ENCODE assay signal across 9 mouse cellular contexts in the genomic region with DNA sequence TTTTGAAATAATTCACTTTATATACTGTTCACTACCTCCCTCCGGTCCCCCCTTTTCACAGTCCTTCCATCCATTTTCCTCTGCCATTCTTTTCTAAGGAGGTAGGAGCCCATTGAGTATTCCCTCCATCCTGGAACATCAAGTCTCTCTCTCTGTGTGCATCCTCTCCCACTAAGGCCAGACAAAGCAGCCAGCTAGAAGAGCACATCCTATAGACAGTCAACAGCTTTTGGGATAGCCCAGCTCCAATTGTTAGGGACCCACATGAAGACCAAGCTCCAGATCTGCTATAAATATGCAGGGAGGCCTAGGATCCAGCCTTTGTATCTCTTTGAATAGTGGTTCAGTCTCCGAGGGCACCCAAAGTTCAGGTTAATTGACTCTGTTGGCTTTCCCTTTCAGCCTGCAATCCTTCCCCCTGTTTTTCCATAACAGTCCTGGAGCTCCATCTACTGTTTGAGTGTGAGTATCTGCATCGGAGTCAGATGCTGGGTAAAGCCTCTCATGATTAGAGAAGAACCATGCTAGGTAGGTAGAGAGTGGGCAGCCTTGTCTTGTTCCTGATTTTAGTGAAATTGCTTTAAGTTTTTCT. TPM values are rescaled to one million over a fixed set of nuclear protein-coding genes. Genes with fewer than 3 reads are reported as not detected.
DNase-seq lines count a peak whose midpoint lies in the region; ATAC-seq lines count a peak whose summit lies in the region.
"Had no signal": no experiment of that assay in that cellular context is flagged by ENCODE, and none has a peak within 500 bp of the region (broad histone marks: within the 10 kb centered on the region; RNA-seq: fewer than 3 reads in every experiment).

No protein-coding gene starts in this region.

- no peaks in the 10 kb centered on the region for H3K27me3 ChIP-seq in heart, embryonic 12.5 days (replicated peaks)
- H3K27me3 ChIP-seq in hindbrain, embryonic 12.5 days: no peaks in the 10 kb centered on the region
- no peaks in the 10 kb centered on the region for H3K27me3 ChIP-seq in midbrain, embryonic 11.5 days (ENCODE audit: control insufficient read depth, insufficient read depth, low read length)
- H3K27me3 ChIP-seq: heart, embryonic 13.5 days had no signal

- no peak overlapping the region for H3K9ac ChIP-seq in heart, embryonic 12.5 days
- H3K9ac ChIP-seq in hindbrain, embryonic 12.5 days: no peak overlapping the region
- no peak overlapping the region for H3K9ac ChIP-seq in midbrain, embryonic 11.5 days (ENCODE audit: low read length)
- H3K9ac ChIP-seq: heart, embryonic 13.5 days had no signal

- H3K4me1 ChIP-seq in heart, embryonic 12.5 days (replicated peaks): no peaks in the 10 kb centered on the region
- no peaks in the 10 kb centered on the region for H3K4me1 ChIP-seq in hindbrain, embryonic 12.5 days
- H3K4me1 ChIP-seq in midbrain, embryonic 11.5 days (ENCODE audit: control insufficient read depth, insufficient read depth, low read length): no peaks in the 10 kb centered on the region
- H3K4me1 ChIP-seq: heart, embryonic 13.5 days had no signal

- no peaks in the 10 kb centered on the region for H3K36me3 ChIP-seq in heart, embryonic 12.5 days
- no peaks in the 10 kb centered on the region for H3K36me3 ChIP-seq in hindbrain, embryonic 12.5 days
- H3K36me3 ChIP-seq in midbrain, embryonic 11.5 days (ENCODE audit: control insufficient read depth, insufficient read depth, low read length): no peaks in the 10 kb centered on the region
- H3K36me3 ChIP-seq: heart, embryonic 13.5 days had no signal

- no peaks in the 10 kb centered on the region for H3K9me3 ChIP-seq in heart, embryonic 12.5 days (replicated peaks)
- no peaks in the 10 kb centered on the region for H3K9me3 ChIP-seq in hindbrain, embryonic 12.5 days (replicated peaks)
- H3K9me3 ChIP-seq in midbrain, embryonic 11.5 days (ENCODE audit: control insufficient read depth, low read length): no peaks in the 10 kb centered on the region
- H3K9me3 ChIP-seq: heart, embryonic 13.5 days had no signal

- H3K4me3 ChIP-seq in heart, embryonic 12.5 days: no peak overlapping the region
- no peak overlapping the region for H3K4me3 ChIP-seq in hindbrain, embryonic 12.5 days
- H3K4me3 ChIP-seq in midbrain, embryonic 11.5 days (ENCODE audit: low read depth, low read length): no peak overlapping the region
- H3K4me3 ChIP-seq: heart, embryonic 13.5 days had no signal

- WGBS in heart, embryonic 12.5 days: 40% methylated on average over 3 of the region's 3 CpGs
- WGBS in hindbrain, embryonic 12.5 days: 36% methylated on average over 3 of the region's 3 CpGs
- WGBS in midbrain, embryonic 11.5 days: 38% methylated on average over 3 of the region's 3 CpGs

- no peak overlapping the region for H3K27ac ChIP-seq in heart, embryonic 12.5 days (ENCODE audit: poor library complexity, severe bottlenecking)
- H3K27ac ChIP-seq in hindbrain, embryonic 12.5 days: no peak overlapping the region
- no peak overlapping the region for H3K27ac ChIP-seq in midbrain, embryonic 11.5 days (ENCODE audit: low read depth, low read length)
- H3K27ac ChIP-seq: heart, embryonic 13.5 days had no signal

- no peak overlapping the region for H3K4me2 ChIP-seq in heart, embryonic 12.5 days
- H3K4me2 ChIP-seq in hindbrain, embryonic 12.5 days (replicated peaks): no peak overlapping the region
- H3K4me2 ChIP-seq in midbrain, embryonic 11.5 days: no peak overlapping the region
- H3K4me2 ChIP-seq: heart, embryonic 13.5 days had no signal

- peak; percentile 20 for DNase-seq in heart, postnatal 4 days
- peak; percentile 44 to 55 for DNase-seq in cerebellum, postnatal 10 days
- DNase-seq in layer of hippocampus, adult 8-10 months (ENCODE audit: low spot score in 2 of 2): peak; percentile 3 to 6
- peak; percentile 87 for DNase-seq in midbrain, embryonic 11.5 days (ENCODE audit: low spot score, missing footprints)
- DNase-seq in thymus, postnatal 14 days: no peak

- ATAC-seq in heart, embryonic 12.5 days (ENCODE audit: insufficient number of reproducible peaks, low FRiP score): no peak
- ATAC-seq in hindbrain, embryonic 12.5 days (ENCODE audit: low FRiP score): peak; percentile 68; the same call in 1 of the 2 replicates
- ATAC-seq in midbrain, embryonic 11.5 days (ENCODE audit: low FRiP score): peak; percentile 75
- ATAC-seq in inflammation-experienced regulatory T-cells, adult 6 months: no peak

RNA-seq across cellular contexts. Expression of gene Ugt2b5, which starts 2.8 kb away (rescaled TPM):
- total RNA-seq in heart, postnatal 4 days (2021): not detected
- not detected in 2 replicates for polyA plus RNA-seq in heart, embryonic 12.5 days (2016; fragmentation: Nextera tagmentation; extraction: Ambion mirVana)
- polyA plus RNA-seq in hindbrain, embryonic 12.5 days (2016; fragmentation: Nextera tagmentation; extraction: Ambion mirVana): not detected in 2 replicates
- total RNA-seq in layer of hippocampus, adult 8-10 months (2022): not detected
- not detected in 2 replicates for polyA plus RNA-seq in midbrain, embryonic 11.5 days (2014; fragmentation: Nextera tagmentation; extraction: Ambion mirVana)
- polyA plus RNA-seq in inflammation-experienced regulatory T-cells, adult 6 months (2017; shearing (Covaris generic)): not detected
- polyA plus RNA-seq: heart, embryonic 13.5 days had no signal

RNA-seq across cellular contexts. Expression of gene Ugt2b36, which starts 50.6 kb away (rescaled TPM):
- total RNA-seq in heart, postnatal 4 days (2021): not detected
- not detected in 2 replicates for polyA plus RNA-seq in heart, embryonic 12.5 days (2016; fragmentation: Nextera tagmentation; extraction: Ambion mirVana)
- not detected in 2 replicates for polyA plus RNA-seq in hindbrain, embryonic 12.5 days (2016; fragmentation: Nextera tagmentation; extraction: Ambion mirVana)
- not detected for total RNA-seq in layer of hippocampus, adult 8-10 months (2022)
- not detected in 2 replicates for polyA plus RNA-seq in midbrain, embryonic 11.5 days (2014; fragmentation: Nextera tagmentation; extraction: Ambion mirVana)
- not detected for polyA plus RNA-seq in inflammation-experienced regulatory T-cells, adult 6 months (2017; shearing (Covaris generic))
- polyA plus RNA-seq: heart, embryonic 13.5 days had no signal

Comparison
In these comparisons a context has a peak if more than half of its experiments do, and no peak if none do; other contexts are left out.
1. ATAC-seq: peak in hindbrain, embryonic 12.5 days (single experiment) and midbrain, embryonic 11.5 days (single experiment); none in heart, embryonic 12.5 days (single experiment) and inflammation-experienced regulatory T-cells, adult 6 months (single experiment).